Mouse (Mus musculus) spleen, adult 12 weeks (tissue): ENCODE measurements around the gene Cdc42bpa.

Experiments
- DNase-seq: peaks from one replicate; pipeline ENCODE4 v3.0.0; 2022; ENCODE audit warnings: low spot score

Gene Cdc42bpa

DNA sequence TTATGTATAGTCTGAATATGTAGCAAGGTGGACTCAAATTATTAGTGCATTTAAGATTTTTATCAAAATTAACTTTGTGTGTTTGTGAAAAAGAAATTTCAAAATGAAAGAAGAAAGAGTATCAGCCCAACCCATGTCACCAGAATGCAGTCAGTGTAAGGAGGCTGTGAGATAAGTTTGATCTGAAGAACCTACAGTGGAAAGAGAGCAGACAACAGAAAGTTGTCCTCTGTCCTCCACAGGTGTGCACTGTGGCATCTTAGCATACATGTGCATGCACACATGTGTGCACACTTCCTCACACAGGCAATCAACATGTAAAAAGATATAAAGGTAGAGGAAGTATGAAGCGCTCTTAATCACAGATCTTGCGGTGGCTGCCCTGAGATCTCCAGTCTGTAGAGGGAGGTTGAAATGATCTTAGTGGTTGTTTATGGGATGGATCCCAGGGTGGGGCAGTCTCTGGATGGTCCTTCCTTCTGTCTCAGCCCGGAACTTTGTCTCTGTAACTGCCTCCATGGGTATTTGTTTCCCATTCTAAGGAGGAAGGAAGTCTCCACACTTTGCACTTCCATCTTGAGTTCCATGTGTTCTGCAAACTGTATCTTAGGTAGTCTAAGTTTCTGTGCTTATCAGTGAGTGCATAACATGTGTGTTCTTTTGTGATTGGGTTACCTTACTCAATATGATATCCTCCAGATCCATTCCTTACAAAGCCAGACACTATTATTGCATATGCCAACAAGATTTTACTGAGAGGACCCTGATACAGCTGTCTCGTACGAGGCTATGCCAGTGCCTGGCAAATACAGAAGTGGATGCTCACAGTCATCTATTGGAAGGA, 71.7 kb downstream of the Cdc42bpa start:
- no peak for DNase-seq

DNA sequence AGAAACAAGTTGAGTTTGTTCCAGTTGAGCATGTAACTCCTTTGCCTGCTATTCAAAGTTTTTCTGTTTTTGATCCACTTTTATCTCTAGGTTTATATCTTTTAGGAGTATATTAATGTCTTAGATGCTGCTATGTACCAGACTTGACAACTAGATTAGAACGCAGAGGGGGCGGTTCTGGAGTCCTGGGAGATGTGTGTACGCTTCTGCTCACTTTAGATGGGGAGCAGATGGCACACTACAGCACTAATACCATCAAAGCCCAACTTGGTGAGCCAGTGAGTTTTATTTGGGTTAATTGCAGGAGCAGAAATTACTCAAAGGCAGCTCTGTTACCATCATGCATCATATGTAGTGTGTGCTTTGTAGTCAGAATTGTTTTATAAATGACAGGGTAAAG, 77.2 kb downstream of the Cdc42bpa start:
- no peak for DNase-seq

DNA sequence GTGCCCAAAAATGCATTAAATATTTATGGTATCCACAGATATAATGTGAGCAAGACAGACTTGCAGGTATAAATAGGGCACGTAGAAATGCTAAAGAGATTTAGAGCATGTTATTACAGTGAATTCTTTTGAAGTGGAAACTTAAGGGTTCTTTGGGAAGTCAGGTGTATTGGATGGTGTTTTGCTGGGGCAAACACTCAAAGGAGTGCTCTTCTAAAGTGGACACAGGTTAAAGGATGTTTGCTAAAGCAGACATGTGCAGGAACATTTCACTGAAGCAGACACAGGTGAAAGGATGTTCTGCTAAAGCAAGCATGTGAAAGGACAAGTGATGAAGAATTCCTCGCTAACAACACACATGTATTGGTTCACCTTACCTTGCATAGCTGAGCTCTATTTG, 83.9 kb downstream of the Cdc42bpa start:
- no peak for DNase-seq

DNA sequence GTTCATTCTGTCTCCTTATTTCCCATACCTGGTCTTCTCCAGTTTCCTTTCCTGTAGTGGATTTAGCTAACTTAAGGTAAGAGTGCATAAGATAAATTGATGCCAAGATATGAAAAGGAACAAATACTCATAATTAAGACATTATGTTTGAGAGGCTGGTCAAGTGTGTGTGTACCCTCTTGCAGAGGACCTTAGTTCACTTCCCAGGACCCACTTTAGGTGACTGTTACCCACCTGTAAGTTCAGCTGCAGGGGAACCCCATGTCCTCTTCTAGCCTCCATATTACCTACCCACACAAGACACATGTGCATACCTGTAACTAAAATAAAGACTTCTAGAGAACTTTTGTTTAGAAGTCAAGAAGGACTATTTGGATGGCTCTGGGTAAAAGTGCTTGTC, 84.9 kb downstream of the Cdc42bpa start:
- no peak for DNase-seq

DNA sequence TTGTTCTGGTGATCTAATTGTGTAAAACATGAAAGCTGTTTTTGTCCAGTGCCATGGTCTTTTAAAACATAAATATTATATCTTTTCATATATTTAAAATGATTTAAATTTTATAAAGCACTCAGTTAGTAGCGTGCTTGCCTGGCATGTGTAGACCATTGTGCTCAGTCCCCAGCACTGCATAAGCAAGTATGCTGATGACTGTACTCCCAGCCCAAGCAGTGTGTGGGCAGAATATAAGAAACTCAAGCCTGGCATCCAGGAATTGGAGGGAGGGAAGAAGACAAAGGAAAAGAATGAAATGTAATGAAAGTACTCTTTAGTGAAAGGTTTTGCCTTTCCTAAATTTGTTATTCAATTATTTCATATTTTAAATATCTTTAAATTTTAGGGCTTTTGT, 128.9 kb downstream of the Cdc42bpa start:
- DNase-seq: no peak

DNA sequence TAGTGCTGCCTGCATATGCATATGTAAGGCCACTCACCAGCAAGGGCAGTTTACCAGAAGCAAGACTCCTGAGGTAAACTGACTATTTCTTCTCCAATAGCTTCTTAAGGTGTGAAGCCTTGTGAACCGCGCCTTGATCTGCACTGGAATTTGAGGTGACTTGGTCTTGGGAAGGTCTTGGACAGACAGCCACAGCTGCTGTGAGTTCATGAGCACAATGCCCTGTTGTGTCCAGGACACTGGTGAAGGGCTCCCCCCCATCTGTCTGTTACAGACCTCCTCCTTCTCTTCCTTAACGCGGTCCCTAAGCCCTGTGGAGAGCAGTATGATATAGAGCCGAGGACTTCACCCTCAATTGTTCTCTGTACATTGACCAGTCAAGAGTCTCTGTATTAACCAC, 138.2 kb downstream of the Cdc42bpa start:
- DNase-seq: no peak

DNA sequence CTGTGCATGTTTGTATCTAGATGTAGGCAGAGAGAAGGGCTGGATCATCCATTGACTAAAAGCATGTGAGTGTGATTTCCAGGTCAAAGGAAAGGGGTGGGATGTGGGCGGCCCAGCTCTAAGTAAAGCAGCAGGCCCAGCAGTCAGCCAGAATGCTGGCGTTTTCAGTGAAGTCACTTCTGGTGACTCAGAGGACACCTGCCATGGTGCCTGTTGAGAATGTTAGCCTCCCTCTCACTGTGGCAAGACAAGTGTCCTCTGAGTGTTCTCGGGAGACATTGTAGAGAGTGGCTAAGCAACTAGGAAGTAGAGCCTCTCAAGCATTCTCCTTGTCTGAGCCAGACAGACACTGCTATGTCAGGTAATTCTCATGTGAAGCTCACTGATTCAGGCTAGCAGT, 144.3 kb downstream of the Cdc42bpa start:
- DNase-seq: no peak

DNA sequence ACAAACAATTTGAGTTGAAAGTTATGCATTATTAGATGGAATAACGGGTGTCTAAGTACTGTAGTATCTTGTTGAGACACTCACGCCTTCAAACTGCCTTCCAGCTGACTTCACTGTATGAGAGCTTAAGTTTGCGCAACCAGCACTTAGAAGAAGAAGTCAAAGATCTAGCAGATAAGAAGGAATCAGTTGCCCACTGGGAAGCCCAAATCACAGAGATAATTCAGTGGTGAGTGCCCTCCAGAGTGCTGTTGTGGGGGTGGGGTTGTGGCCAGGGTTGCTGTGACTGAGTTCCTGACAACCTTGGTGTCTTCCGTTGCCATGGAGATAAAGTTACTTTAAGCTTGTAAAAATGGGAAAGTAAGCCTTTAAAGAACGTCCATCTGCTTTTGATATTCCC, 148.8 kb downstream of the Cdc42bpa start:
- DNase-seq: no peak

DNA sequence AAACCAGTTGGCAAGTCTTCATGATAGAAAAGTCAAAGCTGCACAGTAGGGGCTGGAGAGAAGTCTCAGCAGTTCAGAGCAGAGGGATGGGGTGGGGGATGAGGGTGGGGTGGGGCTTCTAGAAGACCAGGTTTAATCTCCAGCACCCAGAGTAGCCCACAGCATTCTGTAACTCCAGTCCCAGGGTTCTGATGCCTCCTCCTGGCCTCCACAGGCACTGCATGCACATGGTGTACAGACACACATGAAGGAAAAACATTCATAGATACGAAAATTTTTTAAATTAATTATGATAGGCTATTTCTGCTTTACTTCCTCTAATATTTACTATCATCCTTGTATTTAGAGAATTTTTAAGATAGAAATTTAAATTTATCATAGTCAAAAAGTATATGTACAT, 156.3 kb downstream of the Cdc42bpa start:
- DNase-seq: no peak

DNA sequence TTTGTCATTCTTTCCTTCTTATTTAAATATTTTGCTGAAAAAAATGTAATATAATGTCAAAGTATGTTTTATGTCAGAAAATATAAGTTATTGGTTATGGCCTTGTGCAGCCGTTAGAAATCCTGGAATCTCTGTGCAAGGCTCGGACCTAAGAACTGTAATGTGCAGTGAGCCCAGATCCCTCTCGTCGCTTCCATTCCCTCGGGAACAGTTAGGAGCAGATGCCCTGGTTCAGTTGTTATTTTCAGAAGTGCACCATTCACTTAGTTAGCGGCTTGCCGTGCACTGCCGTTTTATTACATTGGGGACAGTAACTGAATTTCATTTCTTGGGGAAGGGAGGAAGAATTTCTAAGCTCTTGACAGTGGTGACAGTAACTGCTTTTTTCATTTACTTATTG, 158.0 kb downstream of the Cdc42bpa start:
- no peak for DNase-seq

DNA sequence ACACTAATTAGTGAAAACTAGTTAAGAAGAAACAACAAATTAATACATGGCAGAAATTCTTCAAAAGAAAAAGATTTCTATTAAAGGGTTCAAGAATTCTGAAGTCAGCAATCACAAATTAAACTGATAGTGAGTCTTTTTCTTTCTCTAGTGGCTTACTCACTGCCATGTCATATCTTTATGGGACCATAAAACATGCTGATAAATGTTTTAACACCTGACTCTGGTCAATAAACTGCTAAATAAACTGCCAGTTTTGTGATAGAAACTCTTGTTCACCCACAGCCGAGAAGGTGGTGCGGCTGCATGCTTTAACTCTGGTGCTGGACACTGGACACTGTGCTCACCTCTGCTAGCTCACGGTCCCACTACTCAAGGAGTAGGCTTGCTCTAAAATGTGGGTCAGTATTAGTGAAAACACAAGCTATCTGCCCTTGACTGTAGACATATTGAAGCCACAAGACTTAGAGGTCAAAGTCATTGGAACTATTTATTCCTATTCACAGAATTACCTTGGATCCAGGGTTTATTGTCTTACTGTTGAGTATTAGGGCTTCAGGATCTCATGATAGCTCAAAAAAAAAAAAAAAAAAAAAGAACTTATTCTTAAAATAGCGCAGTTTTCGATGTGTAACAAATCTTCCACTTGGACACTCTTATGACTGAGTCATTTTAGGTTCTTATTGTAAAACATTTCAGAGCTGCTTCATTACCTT, 168.0 kb downstream of the Cdc42bpa start:
- no peak for DNase-seq

DNA sequence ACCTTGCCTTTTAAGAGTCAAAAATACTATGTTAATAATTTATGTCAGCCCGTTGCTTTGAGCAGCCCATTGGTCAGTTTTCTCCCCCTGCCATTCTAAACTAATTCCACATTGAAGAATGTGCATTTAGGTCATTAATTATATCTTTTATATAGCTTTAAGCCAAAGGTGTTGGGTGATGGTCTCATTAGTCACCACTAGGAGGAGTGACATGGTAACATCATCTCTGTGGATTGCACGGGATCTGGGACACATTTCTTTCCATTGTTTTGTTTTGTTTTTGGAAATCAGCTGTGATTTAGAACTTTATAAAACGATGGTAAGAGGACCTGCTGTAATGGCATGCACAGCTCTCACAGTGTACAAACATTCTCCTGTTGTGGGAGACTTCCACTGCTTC, 171.1 kb downstream of the Cdc42bpa start:
- no peak for DNase-seq

DNA sequence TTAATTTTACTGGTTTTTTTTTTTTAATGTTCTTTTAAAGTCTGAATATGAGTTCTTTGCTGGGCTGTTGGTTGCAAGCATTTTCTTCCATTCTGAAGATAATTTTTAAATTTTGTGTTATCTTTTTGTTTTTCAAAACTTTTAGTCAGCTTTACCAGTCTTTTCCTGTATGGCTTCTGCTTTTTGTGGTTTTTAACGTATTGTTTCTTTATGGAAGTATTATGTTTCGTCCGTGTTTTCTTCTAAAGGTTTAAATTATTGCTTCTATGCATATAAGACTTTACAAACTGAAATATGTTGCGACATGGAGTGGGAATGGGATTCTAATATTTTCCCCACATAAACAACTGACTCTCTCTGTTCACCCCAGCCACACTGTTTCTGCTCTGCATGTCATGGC, 171.9 kb downstream of the Cdc42bpa start:
- no peak for DNase-seq

DNA sequence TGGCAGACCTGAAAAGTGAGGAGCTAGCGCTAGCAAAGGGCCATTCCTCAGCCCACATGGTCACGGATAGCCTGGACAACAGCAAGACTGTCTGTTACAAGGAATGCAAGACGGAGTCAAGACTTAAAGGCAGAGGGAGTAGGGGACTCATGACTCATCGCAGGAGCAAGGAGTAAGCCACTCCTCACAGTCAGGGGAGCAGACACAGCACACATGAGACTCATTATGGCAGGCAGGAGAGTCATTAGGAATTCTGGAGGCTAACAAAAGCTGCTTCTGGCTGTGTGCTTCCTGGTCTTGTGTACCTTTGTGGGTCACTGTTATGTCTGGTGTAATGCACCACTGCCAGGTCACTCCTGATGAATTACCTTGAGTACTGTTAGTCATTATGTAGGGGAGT, 178.9 kb downstream of the Cdc42bpa start:
- DNase-seq: no peak

DNA sequence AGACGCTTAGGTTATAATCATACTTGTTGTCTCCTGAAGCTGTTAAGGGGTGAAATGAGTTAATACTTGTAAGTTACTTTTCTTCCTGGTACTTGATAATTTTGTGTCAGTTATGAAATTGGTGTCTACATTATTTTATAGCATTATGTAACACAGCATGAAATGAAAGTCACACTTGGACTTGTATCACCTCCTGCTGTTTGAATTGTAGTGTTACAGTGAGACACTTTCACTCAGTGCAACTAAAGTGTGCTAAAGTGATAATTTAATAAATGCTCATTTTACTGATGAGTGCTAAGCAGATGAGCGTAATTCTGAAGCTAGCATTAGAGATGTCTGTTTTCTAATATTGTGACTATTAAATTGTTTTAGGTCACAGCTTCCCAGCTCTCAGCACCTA, 180.7 kb downstream of the Cdc42bpa start:
- DNase-seq: no peak

DNA sequence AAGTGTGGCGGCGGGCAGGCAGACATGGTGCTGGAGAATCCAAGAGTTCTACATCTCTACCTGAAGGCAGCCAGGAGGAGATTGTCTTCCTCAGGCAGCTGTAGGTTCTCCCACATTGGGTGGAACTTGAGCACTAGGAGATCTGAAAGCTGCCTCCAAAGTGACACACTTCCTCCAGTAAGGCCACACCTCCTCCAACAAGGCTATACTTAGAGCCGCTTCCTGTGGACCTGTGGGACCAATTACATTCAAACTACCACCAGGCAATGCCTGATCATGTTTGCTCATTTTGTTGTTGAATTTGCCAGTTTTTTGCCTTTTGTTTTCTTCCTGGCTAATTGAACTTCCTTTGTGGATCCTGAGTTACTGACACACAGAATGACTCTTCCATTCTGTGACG, 187.8 kb downstream of the Cdc42bpa start:
- DNase-seq: no peak

DNA sequence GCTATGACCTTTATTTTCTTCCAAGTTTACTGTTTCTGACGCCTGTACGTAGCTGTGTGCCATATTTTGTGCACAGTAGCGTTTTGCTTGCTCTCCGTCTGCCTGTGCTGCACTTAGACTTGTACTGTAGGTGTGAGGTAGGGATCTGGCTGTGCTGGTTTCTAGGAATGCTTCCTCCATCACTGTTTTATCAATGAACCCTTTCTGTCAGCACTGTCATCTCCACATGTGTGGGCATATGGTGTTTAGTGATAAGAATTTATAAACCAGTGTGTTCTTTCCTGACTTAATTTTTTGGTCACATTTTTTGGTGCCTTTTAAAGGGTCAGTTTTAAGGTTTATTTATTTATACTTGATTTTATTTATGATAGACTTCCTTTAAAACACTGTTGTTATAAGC, 188.3 kb downstream of the Cdc42bpa start:
- DNase-seq: no peak

DNA sequence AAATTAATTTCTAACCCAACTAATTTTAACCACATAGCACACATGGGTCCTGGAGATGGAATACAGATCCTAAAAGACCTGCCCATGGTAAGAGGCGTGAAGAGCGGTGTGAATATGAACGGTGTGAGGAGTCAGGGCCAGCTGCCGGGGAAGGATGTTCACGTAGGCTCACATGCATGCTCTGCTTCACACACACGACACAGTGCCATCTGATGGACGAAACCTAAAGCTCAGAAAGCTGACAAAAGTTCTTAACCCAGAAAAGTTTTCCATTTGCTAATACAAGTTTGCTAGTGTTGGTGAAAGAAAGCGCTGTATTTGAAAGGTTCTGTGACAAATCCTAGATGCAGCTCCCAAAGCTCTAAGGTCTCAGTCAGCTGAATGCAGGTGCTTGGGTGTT, 190.9 kb downstream of the Cdc42bpa start:
- no peak for DNase-seq

DNA sequence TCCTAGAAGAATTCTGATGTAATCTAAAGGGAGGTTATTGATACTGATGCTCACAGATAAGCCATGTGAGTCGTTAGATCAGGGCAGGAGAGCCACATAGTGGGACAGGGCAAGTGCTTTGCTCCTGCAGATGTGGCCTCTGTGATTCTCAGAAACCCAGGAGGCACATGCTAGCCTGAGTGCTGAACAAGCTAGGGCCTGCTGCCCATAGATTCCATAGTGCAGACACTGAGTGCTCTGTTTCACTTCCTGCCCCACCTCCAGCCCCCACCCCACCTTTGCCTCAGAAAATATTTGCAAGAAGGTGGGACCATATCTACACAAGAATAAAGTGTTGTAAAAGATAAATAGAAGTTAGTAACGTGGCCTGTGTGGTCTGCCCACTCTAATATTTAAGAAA, 198.4 kb downstream of the Cdc42bpa start:
- DNase-seq: no peak

DNA sequence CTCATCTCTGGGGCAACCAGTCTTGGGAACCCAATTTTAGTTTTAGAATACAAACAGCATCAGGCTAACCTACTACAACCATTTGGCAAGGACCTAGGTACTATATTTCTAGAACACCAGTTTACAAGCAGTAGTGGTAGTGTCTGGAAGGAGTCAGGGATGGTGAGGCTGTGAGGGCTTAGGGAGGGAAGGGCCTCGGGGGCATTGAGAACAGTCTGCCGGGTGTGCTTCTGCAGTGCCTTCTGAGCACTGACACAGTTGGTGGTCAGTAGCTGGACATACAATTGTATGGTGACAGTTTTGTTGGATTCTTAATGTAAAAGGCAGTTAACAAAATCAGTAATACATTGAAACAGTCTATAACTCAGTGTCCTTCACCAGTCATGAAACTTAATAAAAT, 200.3 kb downstream of the Cdc42bpa start:
- DNase-seq: no peak

DNA sequence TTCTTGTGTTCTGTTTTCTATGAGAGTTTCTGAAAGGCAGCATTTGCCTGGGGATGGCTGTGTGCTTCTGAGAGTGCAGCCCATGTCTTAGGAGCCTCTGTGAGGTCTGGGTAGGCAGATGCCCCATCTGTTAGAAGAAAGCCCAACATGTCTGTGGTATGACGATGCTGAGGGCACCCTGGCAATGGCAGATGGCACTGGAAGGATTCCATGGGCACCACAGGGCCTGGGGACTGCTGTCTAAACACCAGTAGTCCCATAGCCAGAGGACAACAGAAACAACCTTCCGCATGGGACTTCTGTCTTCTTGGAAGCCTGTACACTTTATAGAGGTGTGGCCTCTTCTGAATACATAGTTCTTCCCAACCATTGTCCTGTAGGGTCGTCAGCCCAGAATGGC, 200.9 kb downstream of the Cdc42bpa start:
- no peak for DNase-seq

DNA sequence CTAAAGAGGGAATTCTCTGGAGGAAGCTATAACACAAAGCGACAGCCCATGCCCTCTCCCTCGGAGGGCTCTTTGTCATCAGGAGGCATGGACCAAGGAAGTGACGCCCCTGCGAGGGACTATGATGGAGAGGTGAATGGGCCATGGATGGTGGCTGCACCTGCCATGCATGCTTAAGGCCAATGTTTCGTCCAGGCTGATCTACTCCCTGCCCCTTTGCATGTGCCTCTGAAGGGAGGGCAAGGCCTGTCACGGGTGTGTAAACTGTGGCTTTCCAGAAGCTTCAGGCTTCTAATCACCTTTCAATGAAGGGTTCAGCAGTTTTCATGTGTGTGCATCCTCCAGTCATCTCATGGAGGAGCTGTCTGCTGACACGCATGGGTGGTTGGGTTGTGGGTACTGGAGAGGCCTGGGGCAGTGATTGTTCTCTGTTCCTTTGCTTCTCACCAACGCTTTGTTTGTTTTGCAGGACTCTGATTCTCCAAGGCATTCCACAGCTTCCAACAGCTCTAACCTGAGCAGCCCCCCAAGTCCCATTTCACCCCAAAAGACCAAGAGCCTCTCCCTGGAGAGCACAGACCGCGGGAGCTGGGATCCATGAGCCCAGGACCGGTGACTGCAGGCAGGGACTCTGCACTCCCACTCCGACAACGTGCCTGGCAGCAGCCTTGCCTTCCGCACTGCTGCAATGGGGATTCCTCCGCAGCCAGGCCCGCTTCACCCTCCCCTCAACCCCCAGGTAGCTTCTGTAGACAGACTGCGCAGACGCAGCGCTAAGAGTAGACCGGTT, 201.5 kb downstream of the Cdc42bpa start:
- DNase-seq: no peak

DNA sequence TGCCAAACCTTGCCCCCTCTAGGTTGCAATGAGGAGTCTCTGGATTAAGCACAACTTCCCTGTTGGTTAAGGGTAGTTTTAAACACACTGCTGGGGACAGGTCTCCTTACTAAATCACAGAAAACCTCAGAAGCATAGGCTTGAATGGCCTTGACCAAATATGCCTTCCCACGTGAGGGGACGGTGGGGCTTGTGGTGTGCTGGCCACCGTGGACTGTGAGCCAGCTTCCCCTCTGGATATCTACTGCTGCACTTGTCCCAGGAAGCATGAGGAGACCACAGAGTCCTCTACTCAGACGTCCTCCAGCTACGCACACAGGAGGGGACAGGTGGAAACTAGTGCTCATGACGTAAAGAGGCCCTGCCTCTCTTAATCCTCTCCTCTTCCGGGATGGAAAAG, 202.7 kb downstream of the Cdc42bpa start:
- no peak for DNase-seq
